Mouse (Mus musculus): Measurements from ENCODE around the gene Chil3.

GRCm38 (mm10) chr3:106177509-106178189 is 10.3 kb upstream of the Chil3 start:
- no peak for TF ChIP-seq CTCF (IDR thresholded peaks at IDR 0.05; ENCODE audit: borderline replicate concordance, insufficient read depth, low read length)
- no peak for TF ChIP-seq POLR2A (IDR thresholded peaks at IDR 0.05; ENCODE audit: low read depth, low read length)
